Mouse (Mus musculus) retina, embryonic 14.5 days (tissue): ENCODE measurements around the gene Sspn.

Experiments
- DNase-seq: peaks from one replicate; pipeline ENCODE4 v3.0.0-alpha.2; 2015; ENCODE audit warnings: low spot score

Sspn gene

DNA sequence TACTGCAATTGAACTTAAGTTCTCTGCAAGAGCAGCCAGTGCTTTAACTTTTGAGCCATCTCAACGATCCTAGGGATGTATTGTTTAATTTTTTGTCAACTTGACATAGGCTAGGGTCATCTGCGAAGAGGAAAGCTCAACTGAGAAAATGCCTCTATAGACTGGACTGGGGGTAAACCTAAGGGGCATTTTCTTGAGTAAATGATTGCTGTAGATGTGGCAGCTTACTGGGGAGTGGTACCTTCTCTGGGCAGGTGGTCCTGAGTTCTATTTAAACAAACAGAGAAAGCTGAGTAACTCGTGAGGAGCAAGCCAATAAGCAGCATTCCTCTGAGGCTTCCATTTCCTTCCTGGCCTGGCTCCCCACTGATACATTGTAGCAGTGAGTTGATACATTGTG is at the start of gene Sspn:
TSS of gene Sspn (plus strand) at position 301 of the 400 bp plus-strand sequence.
- DNase-seq, result no peak

GRCm38 (mm10) chr6:145883010-145883409 is 48.4 kb upstream of the Sspn start:
- DNase-seq, result no peak

DNA sequence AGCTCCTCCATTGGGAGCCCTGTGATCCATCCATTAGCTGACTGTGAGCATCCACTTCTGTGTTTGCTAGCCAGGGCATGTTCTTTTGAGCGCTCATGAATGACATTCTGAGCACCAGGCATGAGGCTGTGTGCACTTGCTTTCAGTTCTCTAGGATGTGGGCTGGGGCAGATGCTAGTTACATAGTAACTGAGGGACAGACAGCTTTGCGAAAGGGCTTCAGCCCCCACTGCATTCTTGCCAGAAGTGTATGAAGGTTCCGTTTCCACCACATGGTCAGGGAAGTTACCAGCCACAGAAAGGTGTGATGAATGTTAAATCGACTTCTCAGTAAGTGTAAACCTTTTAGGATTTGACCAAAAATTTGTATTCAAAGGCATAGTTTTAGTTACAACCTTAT is 47.8 kb upstream of the Sspn start:
- no peak for DNase-seq

- DNase-seq, result no peak
Measured at GRCm38 (mm10) chr6:145885069-145885468, 46.4 kb upstream of the Sspn start.

DNA sequence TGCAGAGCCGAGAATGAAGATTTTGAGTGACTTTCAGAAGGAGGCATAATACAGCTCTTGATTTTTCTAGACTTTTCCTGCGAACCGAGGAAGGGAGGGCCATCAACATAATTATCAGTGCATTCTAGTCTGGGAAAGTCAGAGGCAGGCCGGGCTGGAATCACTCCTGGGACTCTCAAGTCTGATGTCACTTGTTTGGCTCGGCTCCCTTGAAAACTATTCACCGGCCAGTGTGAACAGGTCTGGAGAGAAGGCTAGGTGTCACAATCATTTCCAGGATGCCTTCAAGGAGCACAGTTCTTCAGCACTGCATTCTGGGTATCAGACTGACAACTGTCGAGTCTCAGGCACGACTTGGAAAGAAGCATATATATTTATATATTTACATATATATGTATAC is 45.2 kb upstream of the Sspn start:
- DNase-seq, result no peak

- DNase-seq, result no peak
Measured at GRCm38 (mm10) chr6:145887719-145888118, 43.7 kb upstream of the Sspn start.

DNA sequence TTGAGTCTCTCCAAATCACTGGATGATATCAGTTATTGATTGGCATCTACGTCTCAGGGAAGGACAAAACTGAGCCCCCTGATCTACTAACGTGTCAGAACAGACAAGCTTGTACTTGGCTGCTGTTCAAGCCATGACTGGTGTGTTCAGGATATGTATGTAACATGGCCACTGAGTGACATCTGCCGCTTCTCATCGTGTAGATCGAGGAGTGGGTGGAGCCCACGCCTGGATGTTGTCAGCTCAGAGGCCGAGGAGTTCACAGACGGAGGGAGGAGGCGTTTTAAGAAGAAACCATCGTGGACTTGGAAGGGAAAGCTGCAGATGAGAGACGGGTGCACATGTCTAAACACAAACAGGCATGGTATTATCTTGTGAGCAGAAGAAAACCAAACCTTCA is 39.5 kb upstream of the Sspn start:
- DNase-seq, result no peak

- DNase-seq, result no peak
Measured at GRCm38 (mm10) chr6:145892381-145893265, 38.8 kb upstream of the Sspn start.

DNA sequence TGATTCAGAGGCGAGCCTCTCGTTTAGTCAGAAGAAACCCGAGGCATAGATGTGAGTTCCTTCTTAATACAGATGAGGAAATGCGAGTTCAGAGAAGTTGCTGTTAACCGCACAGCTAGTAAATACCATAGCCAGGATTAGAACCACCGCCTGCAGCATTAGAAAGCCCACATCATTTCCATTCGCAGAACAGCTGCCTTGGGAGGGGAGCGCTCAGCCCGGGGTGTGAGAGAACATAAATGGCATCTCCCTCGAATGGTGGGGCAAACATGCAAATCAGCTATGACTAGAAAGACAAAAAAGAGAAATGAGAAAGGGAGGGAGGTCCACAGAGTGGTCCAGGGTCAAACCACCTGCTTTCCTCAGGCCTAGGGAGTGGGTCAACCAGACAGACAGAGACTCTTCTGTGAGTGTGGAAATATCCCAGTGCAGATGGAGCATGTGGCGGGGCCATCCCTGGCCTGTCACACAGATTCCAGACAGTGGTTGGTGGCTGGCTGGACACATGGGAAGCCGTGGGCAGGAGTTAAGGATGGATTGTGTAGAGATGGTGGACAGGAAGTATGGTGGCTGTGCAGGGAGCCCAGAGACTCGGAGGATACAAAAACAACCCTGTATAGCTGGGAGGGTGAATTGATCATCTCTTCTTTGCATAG is 37.9 kb upstream of the Sspn start:
- DNase-seq, result no peak

GRCm38 (mm10) chr6:145894669-145895342 is 36.6 kb upstream of the Sspn start:
- DNase-seq, result no peak

- DNase-seq, result no peak
Measured at GRCm38 (mm10) chr6:145904169-145904568, 27.3 kb upstream of the Sspn start.

DNA sequence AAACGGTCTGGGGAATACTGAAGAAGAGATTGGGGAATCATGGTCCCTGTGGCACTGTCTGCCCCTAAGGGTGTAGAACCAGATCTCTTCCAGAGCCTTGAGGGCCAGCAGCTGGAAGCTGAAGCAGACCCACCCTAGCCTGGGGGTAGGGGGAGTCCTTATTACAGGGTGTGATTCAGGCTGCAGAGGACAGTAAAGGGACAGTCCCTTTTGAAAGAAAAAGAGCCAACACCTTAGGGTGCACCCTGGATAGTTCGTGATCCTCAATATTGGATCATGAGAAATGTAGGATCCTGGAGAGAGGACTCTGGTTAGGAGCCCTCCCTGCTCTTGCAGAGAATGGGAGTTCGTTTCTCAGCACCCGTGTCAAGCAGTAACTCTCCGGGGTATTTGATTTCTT is 26.8 kb upstream of the Sspn start:
- no peak for DNase-seq

GRCm38 (mm10) chr6:145906096-145906890 is 25.1 kb upstream of the Sspn start:
- peak; percentile 25 for DNase-seq

DNA sequence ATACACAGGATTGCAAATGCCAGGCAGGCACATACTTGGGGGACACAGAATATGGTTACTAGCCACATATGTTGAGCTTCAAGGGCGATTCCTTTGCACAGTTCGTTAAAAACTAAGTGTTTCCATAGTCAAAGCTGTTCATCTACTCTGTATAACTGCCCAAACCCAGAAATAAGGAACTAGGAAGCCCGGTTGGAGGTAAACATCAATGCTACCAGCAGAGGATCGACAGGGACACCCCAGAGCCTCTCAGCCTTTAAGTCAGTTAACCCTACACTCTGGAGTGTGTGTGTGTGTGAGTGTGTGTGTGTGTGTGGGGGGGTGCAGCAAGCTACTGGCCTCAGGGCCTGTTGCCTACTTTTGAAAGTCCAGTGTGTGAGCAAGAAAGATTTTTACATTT is 21.5 kb upstream of the Sspn start:
- no peak for DNase-seq

GRCm38 (mm10) chr6:145910469-145911426 is 20.7 kb upstream of the Sspn start:
- no peak for DNase-seq

DNA sequence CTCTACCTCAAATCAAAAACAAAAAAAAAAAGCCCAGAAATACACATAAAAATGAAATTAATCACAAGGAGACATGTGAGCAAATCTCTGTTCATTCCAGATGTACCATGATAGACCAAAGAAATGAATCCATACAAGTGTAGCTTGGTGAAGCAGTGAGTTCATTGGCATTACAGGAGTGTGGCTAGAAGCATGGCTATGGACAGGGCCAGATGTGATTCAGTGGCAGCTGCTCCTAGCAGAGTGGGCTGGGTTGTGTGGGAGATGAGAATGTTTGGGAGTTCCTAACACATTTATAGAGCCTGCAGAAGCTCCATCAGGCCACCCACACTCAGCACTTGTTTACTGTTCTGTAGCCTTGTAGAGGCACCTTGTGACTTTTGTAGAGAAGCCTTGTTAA is 19.2 kb upstream of the Sspn start:
- DNase-seq, result no peak

GRCm38 (mm10) chr6:145915435-145915834 is 16.0 kb upstream of the Sspn start:
- no peak for DNase-seq

DNA sequence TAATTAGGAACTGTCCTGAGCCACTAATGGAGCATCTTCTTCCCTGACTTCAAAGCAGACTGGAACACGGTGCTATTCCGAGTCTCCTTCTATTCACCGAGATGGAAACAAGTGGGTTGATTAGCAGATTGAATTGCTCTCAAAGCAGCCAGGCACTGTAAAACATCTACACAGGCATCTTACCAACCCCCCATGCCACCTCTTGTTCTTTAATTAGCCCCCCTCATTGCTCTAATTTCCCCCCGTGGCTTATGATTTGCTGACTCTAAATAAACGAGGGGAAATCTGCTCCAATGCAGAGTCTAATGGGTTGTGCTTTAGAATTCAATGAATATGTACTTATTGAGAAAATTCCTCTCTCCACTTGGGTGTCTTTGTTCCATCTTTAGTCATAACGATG is 15.0 kb upstream of the Sspn start:
- DNase-seq, result no peak

DNA sequence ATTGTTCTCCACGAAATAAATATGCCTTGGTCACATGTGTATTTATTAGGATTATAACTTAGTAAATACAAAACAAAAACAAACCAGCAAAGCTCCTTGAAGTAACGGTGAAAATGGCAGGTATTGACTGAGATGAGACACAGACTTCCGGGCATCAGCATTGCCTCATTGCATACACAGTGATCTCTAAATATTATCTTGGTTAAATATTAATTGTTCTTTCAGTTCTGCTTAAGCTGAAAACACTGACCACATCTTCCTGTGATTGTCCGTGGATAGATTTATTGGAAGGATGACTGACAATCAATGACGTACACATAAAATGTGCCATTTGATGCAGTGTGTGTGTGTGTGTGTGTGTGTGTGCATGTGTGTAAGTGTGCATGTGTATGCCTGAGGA is 13.2 kb upstream of the Sspn start:
- DNase-seq, result no peak

DNA sequence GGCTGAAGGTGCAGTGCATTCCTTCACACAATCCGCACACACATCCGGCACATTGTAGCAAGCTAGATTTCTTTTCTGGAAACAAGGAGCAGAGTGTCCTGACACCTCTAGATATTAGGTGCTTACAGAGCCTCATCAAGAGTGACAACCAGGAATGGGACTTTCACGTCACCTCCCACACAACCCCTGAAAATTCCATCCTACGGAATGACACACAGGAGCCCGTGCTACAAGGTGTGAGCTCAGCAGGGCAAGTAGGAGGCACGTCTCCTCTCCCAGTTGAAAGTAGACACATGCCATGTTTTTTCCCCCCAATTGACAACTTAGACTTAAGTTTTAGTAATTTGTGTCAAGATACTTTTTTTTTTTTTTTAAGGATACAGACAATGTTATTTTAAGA is 7.8 kb upstream of the Sspn start:
- DNase-seq, result no peak
